Mouse (Mus musculus) frontal cortex, postnatal 25 days (tissue): ENCODE measurements around the gene Dcxr.
A peak's percentile ranks its signal among the peaks of the same experiment; 100 is the strongest.
"Not testable (repeated sequence)": the region's sequence is repeated elsewhere in the genome, so short reads cannot be mapped to it uniquely, and the experiment has no call there.

Experiments
- DNase-seq, 2 experiments: peaks; one replicate each; pipeline ENCODE4 v3.0.0; 2022; ENCODE audit warnings: low spot score in 2 of 2

Dcxr gene

DNA sequence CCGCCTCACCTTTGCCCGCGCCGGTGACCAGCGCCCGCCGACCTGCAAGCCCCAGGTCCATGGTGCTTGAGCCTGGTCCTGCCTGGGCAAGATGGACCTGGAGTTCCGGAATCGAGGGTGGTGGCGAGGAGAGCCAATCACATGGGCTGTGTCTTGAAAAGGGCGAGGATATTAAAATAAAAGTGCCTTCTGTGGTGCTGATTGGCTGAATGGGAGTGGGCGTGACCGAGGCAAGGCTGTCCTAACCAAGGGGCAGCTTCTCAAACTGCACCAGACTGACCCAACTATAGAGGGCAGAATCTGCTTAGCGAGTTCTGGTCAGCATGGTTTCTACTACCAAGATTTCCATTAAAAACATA, at the start of gene Dcxr:
Dcxr (minus strand) TSS at position 113 of the 359 bp plus-strand sequence.
- DNase-seq = peak in 1 of 2 experiments; percentile 49

DNA sequence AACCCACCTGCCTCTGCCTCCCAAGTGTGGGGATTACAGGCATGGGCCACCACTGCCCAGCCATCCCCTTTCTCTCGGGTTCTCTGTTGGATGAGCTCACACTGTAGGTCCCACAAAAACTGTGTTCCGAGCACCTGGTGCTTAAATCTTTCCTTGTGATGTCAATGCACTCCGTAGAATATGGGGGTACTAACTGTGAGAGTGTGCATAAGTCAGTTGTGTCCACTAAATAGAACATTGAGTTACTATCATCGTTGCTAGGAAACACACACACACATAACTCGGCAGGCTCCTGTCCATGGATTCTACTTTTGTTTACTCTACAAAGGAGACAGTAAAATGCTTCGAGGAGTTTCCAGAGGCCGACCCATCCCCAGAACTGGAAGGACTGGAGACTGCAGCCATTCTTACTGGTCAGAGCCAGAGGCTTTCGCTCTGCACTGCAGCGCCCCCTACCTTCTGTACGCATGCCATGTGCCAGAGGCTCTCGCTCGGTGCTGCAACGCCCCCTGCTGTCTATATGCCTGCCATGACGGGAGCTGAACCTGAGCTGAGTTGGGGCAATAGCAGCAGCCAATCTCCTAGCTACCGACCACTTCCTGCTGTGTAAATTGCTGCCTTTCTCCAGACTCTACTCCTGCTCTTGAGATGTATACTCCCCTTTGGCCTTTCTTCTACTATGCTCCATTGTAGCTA, 48.8 kb upstream of the Dcxr start:
- DNase-seq = peak; percentile 96

- DNase-seq = no peak
Measured at GRCm38 (mm10) chr11:120773463-120774190, 46.5 kb upstream of the Dcxr start.

- no peak for DNase-seq
Measured at GRCm38 (mm10) chr11:120772749-120773148, 45.7 kb upstream of the Dcxr start.

DNA sequence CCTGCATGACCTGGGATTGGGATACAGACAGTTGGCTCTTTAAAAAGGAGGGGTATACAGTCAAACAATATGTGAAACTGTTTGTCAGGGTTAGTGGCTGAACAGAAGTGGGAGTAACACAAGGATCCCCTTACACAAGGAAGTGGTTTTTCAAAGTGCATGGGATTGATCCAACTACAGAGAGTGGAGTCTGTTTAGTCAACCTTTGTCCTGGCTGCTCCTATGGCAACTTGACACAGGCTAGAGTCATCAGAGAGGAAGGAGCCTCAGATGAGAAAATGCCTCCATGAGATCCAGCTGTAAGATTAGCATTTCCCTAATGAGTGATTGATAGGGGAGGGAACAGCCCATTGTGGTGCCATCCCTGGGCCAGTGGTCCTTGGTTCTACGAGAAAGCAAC, 41.1 kb upstream of the Dcxr start:
- DNase-seq = no peak

GRCm38 (mm10) chr11:120767023-120767422, 39.9 kb upstream of the Dcxr start:
- DNase-seq = not testable (repeated sequence)

DNA sequence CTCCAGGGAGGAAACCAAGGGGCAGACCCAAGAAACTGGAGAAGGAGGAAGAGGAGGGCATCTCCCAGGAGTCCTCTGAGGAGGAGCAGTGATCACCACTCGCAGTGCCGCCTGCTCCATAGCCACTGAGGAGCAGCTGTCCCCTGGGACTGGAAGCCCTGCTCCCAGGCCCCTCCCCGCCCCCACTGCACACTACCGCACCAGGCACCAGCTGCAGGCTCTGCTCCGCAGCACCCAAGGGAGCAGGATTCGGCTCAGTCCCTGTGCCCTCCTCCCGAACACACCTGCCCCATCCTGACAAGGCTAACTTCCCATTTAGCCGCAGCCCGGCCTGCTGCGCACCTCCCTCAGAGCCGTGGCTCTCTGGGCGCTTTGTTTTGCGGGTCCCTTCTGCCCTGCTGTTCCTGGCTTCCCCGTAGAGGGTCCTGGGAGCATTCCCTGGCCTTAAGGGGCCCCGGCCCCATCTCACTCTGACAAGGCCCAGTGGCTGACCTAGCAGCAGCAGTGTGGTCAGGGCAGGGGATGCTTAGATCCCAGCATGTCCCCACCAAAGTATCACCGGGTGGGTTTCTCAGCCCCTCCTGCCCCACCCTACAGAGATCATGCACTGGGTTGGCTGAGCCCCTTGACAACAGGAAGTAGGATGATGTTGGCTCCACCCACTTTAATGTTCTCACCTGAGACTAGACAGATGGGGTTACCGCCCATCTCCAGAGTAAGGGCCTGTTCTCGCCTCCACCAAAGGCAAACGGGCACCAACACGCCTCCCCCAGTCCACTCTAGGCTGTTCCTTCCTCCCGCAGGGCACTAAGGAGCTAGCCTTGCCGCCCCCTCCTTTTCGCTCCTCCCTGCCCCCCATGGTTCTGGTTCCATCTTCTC, 36.3 kb upstream of the Dcxr start:
- not testable (repeated sequence) for DNase-seq

DNA sequence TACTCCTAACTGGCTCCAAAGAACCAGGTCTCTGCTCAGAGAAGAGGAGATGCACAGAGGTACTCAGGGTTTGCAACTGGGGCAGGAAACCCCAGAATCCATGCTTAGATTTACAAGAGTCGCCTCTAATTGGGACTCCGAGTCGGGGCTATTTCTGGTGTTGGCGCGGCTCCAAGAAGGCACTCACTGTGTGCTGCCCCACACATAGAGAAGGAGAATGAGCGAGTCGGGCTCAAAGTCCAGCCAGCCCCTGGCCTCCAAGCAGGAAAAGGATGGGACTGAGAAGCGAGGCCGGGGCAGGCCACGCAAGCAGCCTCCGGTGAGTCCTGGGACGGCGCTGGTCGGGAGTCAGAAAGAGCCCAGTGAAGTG, 35.6 kb upstream of the Dcxr start, which contains the start of gene Hmga1b:
Hmga1b (plus strand) TSS at position 123 of the 370 bp plus-strand sequence.
- DNase-seq = not testable (repeated sequence)

DNA sequence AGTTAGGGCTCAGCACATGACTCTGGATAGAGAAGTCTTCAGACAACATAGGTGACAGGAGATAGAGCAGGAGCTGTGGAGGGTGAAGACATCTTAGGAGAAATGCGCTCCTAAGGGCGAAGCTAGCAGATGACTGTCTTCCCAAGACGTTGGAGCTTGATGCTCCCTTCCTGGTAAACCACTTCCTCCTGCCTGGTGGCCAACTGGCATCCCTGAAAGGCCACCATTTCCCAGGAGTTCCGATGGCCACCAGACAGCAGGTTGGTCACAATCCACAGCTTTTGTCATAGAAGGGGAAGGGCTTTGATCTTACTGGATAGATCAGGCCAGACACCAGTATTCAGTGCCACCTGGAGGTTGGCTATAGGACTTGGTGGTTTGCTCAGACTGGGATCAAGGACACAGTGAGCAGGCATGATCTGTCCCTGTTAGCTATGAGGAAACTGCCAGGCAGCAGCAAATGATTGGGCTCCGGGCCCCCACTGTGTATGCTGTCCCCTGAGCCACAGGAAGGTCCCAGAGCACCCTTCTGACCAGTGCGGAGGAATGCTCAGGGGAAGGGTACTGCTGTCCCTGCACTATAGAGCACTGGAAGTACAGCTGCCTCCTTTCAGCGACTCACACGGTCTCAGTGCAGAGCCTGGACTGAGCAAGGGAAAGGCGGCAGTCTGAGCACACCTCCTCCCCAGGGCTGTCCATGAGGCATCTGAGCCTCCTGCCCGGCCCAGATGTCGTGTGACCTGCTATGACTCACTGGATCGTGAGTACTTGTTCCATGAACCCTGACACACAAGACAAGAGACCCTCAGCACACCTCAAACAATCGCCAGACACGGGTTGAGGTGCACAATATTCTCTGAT, 35.0 kb upstream of the Dcxr start:
- no peak for DNase-seq

DNA sequence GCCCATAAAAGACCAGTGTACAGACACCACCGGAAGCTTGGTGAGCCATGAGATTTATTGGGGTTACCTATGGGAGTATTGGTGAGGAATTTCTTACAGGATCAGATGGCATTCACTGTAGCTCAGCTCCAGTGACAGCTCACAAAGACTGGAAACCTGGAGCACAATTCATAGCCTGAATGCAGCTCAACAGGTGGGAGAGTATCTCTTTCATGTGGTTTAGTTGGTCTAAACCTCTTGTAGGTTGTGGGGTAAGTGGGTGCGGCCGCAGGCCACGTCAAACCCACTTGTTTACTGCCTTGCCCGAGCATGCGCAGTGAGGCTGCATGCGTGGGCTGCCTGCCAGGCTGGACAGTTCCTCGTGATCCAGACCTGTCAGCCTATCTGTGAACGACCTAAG, 33.2 kb upstream of the Dcxr start:
- DNase-seq = no peak

DNA sequence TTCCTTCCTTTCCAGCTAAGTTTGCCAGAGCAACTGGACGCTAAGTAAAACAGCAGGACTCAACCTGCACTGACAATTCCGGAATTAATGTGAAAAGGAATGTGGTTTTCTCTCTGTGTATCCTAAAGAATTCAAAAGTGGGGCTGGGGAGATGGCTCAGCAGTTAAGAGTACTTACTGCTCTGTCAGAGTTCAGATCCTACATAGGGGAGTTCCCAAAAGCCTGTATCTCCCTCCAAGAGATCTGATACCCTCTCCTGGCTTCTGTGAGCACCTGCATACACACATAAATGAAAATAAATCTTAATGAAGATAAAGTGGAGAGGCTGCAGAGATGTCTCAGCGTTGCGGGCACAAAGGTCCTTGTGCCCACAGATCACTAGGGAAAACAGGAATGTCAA, 24.5 kb upstream of the Dcxr start:
- no peak for DNase-seq

DNA sequence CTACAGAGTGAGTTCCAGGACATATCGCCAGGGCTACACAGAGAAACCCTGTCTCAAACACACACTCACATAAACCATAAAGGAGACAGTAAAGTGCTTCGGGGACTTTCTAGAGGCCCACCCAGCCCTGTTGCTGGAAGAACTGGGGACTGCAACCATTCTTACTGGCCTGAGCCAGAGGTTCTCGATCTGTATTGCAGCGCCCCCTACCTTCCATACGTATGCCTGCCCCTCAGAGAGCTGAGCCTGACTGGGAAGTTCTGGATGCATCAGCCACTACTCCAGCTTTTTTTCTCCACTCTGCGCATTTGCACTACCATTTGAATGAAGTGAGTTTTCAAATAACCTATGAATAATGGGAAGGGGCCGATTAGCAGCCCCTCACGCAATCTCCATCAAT, 22.3 kb upstream of the Dcxr start:
- DNase-seq = no peak

GRCm38 (mm10) chr11:120747974-120748373, 20.9 kb upstream of the Dcxr start:
- no peak for DNase-seq

- no peak for DNase-seq
Measured at GRCm38 (mm10) chr11:120744121-120744701, 17.1 kb upstream of the Dcxr start.

DNA sequence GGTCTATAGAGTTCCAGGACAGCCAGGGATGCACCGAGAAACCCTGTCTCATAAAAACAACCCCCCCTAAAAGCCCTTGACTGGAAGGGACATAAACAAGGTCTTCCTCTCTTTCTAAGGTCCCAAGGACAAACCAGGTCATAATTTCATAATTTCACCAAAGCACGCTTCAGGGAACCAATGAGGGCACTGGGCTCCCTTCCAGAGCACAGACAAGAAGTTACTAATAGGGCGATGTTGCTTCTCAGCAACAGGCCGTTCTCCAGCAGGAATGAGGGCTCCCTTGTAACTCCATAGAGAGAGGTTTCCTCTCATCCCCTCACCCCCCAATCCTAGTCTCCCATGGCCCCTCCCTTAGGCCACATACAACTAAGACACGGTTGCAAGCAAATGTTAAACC, 13.9 kb upstream of the Dcxr start:
- DNase-seq = no peak

- no peak for DNase-seq
Measured at GRCm38 (mm10) chr11:120736424-120736823, 9.3 kb upstream of the Dcxr start.

DNA sequence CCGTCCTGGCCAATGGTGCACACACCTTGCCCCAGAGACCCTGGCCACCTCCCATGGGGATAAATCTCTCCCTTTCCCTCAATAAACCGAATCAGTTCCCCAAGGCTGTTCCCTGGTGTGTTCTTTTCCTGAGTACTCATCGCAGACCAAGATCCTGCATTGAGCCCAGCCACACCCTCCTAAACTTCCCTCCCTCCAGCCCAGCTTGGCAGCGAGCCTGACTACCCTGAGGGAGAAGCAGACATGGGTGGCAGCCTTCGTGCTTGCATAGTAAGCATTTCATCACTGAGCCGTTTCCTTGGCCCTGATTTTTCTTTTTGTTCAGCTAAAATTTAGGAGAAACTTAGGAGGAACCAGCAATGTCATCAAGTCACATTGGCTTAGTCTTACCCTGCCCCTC, 6.4 kb upstream of the Dcxr start:
- no peak for DNase-seq

- DNase-seq = no peak
Measured at GRCm38 (mm10) chr11:120731858-120732680, 5.0 kb upstream of the Dcxr start, which contains the start of gene Cbr2. Gene Cbr2, minus strand, starts transcription at chr11:120732114.

GRCm38 (mm10) chr11:120731395-120731794, 4.3 kb upstream of the Dcxr start:
- no peak for DNase-seq

GRCm38 (mm10) chr11:120730331-120730870, 3.3 kb upstream of the Dcxr start:
- no peak for DNase-seq
